Mouse (Mus musculus) spleen, adult 2 months (tissue): Measurements from ENCODE around the gene Ankfn1.

Experiments
- CTCF ChIP-seq: fragments of 200-500 bp; IDR thresholded peaks from 2 replicates; pipeline ENCODE4 v1.5.1; 2011; ENCODE audit warnings: mild to moderate bottlenecking, inconsistent platforms; ENCODE audit not compliant: insufficient read depth, insufficient read length, insufficient replicate concordance; ENCODE audit errors: extremely low read depth
- POLR2A ChIP-seq: fragments of 200-500 bp; IDR thresholded peaks from 2 replicates; pipeline ENCODE4 v1.6.1; 2011; ENCODE audit warnings: low read depth, low read length, inconsistent platforms

GRCm38 (mm10) chr11:89811403-89811802, 34.0 kb upstream of the Ankfn1 start:
- no peak for TF ChIP-seq POLR2A
- TF ChIP-seq CTCF: no peak
